14 mouse cellular contexts compared by ENCODE assay signal in the genomic region with DNA sequence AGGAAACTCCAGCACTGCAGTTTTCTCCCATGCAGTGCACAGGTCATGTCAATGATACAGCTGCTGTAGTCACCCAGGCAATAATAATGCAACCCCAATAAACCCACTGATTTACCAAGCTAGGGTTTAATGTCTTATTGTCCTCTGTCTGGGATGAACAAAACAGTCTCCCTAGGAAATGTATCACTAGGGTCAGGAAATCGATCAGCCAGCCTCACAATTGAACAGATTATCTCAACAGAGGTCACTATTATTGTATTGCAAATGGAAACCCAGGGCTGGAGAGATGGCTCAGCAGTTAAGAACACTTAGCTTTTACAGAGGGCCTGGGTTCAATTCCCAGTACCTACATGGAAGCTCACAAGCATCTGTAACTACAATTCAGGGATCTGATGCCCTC.
"Had no signal": no experiment of that assay in that cellular context is flagged by ENCODE, and none has a peak within 500 bp of the region (broad histone marks: within the 10 kb centered on the region; RNA-seq: fewer than 3 reads in every experiment).

No protein-coding gene starts in this region.

- DNase-seq: gastrocnemius, adult 2 months; gastrocnemius, postnatal 10 days; gastrocnemius, postnatal 25 days; heart, adult 18-20 months; heart, postnatal 10 days; heart, postnatal 4 days; kidney, adult 18-20 months; kidney, adult 8-10 months; kidney, postnatal 10 days; kidney, postnatal 25 days; kidney, postnatal 4 days; layer of hippocampus, adult 9-11 months; layer of hippocampus, postnatal 36 days; left cerebral cortex, postnatal 4 days had no signal
